ENCODE assay signal across 19 mouse cellular contexts in genomic region chr19:17378845-17379244, GRCm38 (mm10).
"Had no signal": no experiment of that assay in that cellular context is flagged by ENCODE, and none has a peak within 500 bp of the region (broad histone marks: within the 10 kb centered on the region; RNA-seq: fewer than 3 reads in every experiment).

No protein-coding gene starts in this region.

- DNase-seq: lung, adult 18-20 months; lung, embryonic 14.5 days; lung, postnatal 10 days; lung, postnatal 4 days; midbrain, embryonic 14.5 days; retina, postnatal 1 day; right cerebral cortex, adult 18-20 months; right cerebral cortex, postnatal 25 days; right cerebral cortex, postnatal 4 days; spleen, adult 18-20 months; thymus, adult 18-20 months; thymus, postnatal 14 days; thymus, postnatal 36 days had no signal

- H3K4me1 ChIP-seq: midbrain, embryonic 12.5 days; neural tube, embryonic 13.5 days; neural tube, embryonic 15.5 days had no signal

- H3K27me3 ChIP-seq: neural tube, embryonic 13.5 days; neural tube, embryonic 15.5 days had no signal

- H3K9me3 ChIP-seq: midbrain, embryonic 10.5 days; midbrain, embryonic 12.5 days; neural tube, embryonic 13.5 days; neural tube, embryonic 15.5 days had no signal

- H3K27ac ChIP-seq: midbrain, embryonic 10.5 days; midbrain, embryonic 12.5 days; neural tube, embryonic 13.5 days; neural tube, embryonic 15.5 days had no signal

- H3K9ac ChIP-seq: lung, embryonic 14.5 days; midbrain, embryonic 12.5 days; neural tube, embryonic 13.5 days; neural tube, embryonic 15.5 days had no signal

- H3K4me2 ChIP-seq: lung, embryonic 14.5 days; midbrain, embryonic 12.5 days; neural tube, embryonic 13.5 days; neural tube, embryonic 15.5 days had no signal

- H3K4me3 ChIP-seq: midbrain, embryonic 10.5 days; midbrain, embryonic 12.5 days; myocyte; neural tube, embryonic 13.5 days; neural tube, embryonic 15.5 days had no signal

- ATAC-seq: midbrain, embryonic 16.5 days had no signal

- H3K36me3 ChIP-seq: midbrain, embryonic 10.5 days; midbrain, embryonic 12.5 days; neural tube, embryonic 13.5 days; neural tube, embryonic 15.5 days had no signal
